Mouse (Mus musculus) lung, postnatal 0 days (tissue): Measurements from ENCODE around the gene Alox5ap. TPM values are rescaled to one million over a fixed set of nuclear protein-coding genes. Genes with fewer than 3 reads are reported as not detected.

ENCODE experiments used
- ATAC-seq: fragments of 200-750 bp; cut with Nextera tagmentation; 2 replicates; pipeline ENCODE4 v1.8.0; 2017; ENCODE audit warnings: moderate library complexity
- DNase-seq: peaks from one replicate; pipeline ENCODE4 v3.0.0-alpha.2; 2016; ENCODE audit warnings: low spot score
- H3K27ac ChIP-seq: fragments of 300-500 bp; sonication (generic); 2 replicates; pipeline ENCODE4 v1.5.1; 2014; ENCODE audit warnings: antibody characterized with exemption, mild to moderate bottlenecking, low read length, mixed read lengths
- H3K27me3 ChIP-seq: fragments of 300-500 bp; sonication (generic); replicated peaks from 2 replicates; pipeline ENCODE4 v1.6.1; 2014; ENCODE audit warnings: low read length, mixed read lengths; ENCODE audit not compliant: insufficient read depth
- H3K36me3 ChIP-seq: fragments of 300-500 bp; sonication (generic); 2 replicates; pipeline ENCODE4 v1.6.1; 2014; ENCODE audit warnings: low read length, mixed read lengths; ENCODE audit not compliant: insufficient read depth
- H3K4me1 ChIP-seq: fragments of 300-500 bp; sonication (generic); 2 replicates; pipeline ENCODE4 v1.6.1; 2014; ENCODE audit warnings: antibody characterized with exemption, low read depth, low read length, mixed read lengths; ENCODE audit not compliant: insufficient read depth
- H3K4me2 ChIP-seq: fragments of 300-500 bp; sonication (generic); replicated peaks from 2 replicates; pipeline ENCODE4 v1.6.1; 2014; ENCODE audit warnings: low read depth, mild to moderate bottlenecking, low read length, moderate library complexity, mixed read lengths
- H3K4me3 ChIP-seq: fragments of 300-500 bp; sonication (generic); 2 replicates; pipeline ENCODE4 v1.5.1; 2014; ENCODE audit warnings: low read depth, low read length
- H3K9ac ChIP-seq: fragments of 300-500 bp; sonication (generic); replicated peaks from 2 replicates; pipeline ENCODE4 v1.6.1; 2014; ENCODE audit warnings: low read depth, mild to moderate bottlenecking
- H3K9me3 ChIP-seq: fragments of 300-500 bp; sonication (generic); 2 replicates; pipeline ENCODE4 v1.6.1; 2016; ENCODE audit warnings: low read length, mixed read lengths
- CTCF ChIP-seq: IDR thresholded peaks from 2 replicates; pipeline ENCODE4 v1.5.1; 2016; ENCODE audit warnings: antibody characterized with exemption, mild to moderate bottlenecking
- EP300 ChIP-seq: IDR thresholded peaks from 2 replicates; pipeline ENCODE4 v1.6.1; 2016; ENCODE audit warnings: antibody characterized with exemption, mild to moderate bottlenecking, control low read depth
- WGBS: fragments of 180-500 bp; shearing (Covaris S2); extraction: QIAGEN DNeasy Blood & Tissue Kit; methylation state at CpG from one replicate; pipeline ENCODE4 v1.1.7; 2014; 5-methylcytosine and 5-hydroxymethylcytosine counted together
- microRNA-seq: library from miRNA; unstranded; fragments of <30 nt; microRNA quantifications from one replicate; pipeline ENCODE4, GENCODE M21; 2016
- polyA plus RNA-seq: library from polyadenylated mRNA; unstranded; fragments of >200 nt; fragmentation: Nextera tagmentation; extraction: Ambion mirVana; gene quantifications from 2 replicates; pipeline ENCODE4 v1.2.1, GENCODE M21; 2015

Alox5ap gene
- polyA plus RNA-seq, 1 experiment from 2014 or later, result 76.9 TPM

DNA sequence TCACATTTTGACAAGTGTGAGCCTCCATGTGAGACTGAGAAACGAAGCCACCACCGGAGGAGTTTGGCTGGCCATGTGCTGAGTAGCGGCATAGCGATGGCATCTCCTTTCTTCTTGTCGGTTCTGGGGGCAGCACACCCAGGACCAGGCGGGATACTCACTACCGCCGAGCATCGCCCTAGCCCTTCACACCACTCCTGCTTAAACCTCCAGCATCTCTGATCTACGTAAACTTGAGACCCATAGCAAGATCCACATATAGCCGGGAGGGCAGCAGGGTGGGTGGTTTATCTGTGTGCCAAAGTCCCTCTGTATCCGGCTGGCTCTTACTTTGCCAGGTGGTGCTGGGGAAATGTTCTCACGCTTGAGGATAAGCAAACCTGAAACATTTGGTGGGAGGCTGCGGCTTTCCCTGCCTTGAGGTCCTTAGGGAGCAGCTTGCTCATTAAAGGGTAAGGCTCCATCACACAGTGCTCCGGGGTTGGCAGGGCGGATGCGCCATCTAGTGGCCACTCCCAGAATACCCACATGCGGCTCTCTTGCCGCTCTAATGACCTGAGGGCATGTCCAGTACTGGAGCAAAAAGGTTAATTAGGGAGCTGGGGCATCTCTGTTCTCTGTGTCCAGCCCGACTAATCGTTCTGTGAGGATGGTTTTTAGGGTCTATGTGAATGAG, 71.1 kb downstream of the Alox5ap start:
- Histone ChIP-seq H3K4me1 (no peaks in the 10 kb centered on the region), H3K9me3 (no peaks in the 10 kb centered on the region), H3K9ac (no peak overlapping the region), H3K27me3 (no peaks in the 10 kb centered on the region; the same call in 1 of the 2 replicates), H3K4me3 (no peak overlapping the region), H3K36me3 (no peaks in the 10 kb centered on the region), H3K27ac (no peak overlapping the region), H3K4me2 (no peak overlapping the region)
- peak; percentile 80 for DNase-seq
- 46% methylated on average over 21 of the region's 21 CpGs for WGBS
- ATAC-seq, result peak; percentile 82
- no peak for TF ChIP-seq EP300
- TF ChIP-seq CTCF, result peak; percentile 92

DNA sequence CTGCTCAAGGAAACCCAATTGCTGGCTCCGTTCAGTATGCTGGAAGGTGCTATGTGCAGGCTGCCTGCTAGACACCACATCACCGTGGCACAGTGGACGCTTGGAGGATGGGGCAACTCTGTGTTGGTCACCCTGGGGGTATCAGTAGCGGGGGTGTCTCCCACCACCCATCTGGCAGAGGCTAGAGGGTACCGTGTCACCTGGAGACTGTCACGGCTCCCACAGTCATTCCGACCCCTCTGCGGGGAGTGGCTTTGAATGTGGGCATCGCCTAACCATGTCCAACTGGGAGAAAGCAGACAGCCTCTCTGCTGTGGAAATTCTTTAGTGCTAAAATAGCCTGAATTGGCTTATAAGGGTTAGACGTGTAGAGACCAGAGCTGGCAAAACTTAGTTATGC, 72.6 kb downstream of the Alox5ap start:
- Histone ChIP-seq H3K36me3 (no peaks in the 10 kb centered on the region), H3K4me1 (no peaks in the 10 kb centered on the region), H3K4me2 (no peak overlapping the region), H3K9ac (no peak overlapping the region), H3K9me3 (no peaks in the 10 kb centered on the region), H3K27me3 (no peaks in the 10 kb centered on the region; the same call in 1 of the 2 replicates), H3K27ac (no peak overlapping the region), H3K4me3 (no peak overlapping the region)
- 87% methylated on average over 10 of the region's 10 CpGs for WGBS
- ATAC-seq (no peak), DNase-seq (no peak)
- no peak for TF ChIP-seq EP300
- no peak for TF ChIP-seq CTCF

Small RNAs within 50 kb of the gene (microRNA-seq; reads per million reads assigned to microRNA genes)
- not detected for gene Gm24105

Other genes with a start within 250 kb of the Alox5ap start
- gene Uspl1, start 80.4 kb upstream of the Alox5ap start, polyA plus RNA-seq, result 17.5 and 18.2 TPM in 2 replicates
- gene Hmgb1, start 80.3 kb upstream of the Alox5ap start, polyA plus RNA-seq, result 616 and 682 TPM in 2 replicates
- 2.0 and 2.3 TPM in 2 replicates for gene Medag, start 147.0 kb downstream of the Alox5ap start, polyA plus RNA-seq
- 3.0 and 4.9 TPM in 2 replicates for gene Tex26, start 174.9 kb downstream of the Alox5ap start, polyA plus RNA-seq